ENCODE assay signal across 13 mouse cellular contexts in genomic region chr15:101132761-101133160, GRCm38 (mm10). TPM values are rescaled to one million over a fixed set of nuclear protein-coding genes. Genes with fewer than 3 reads are reported as not detected.
DNase-seq lines count a peak whose midpoint lies in the region; ATAC-seq and TF ChIP-seq lines count a peak whose summit lies in the region.
"Had no signal": no experiment of that assay in that cellular context is flagged by ENCODE, and none has a peak within 500 bp of the region (broad histone marks: within the 10 kb centered on the region; RNA-seq: fewer than 3 reads in every experiment).

No protein-coding gene starts in this region.

- H3K27me3 ChIP-seq in heart, embryonic 13.5 days (replicated peaks) = peaks cover 83% of the 10 kb centered on the region
- peaks cover 31% of the 10 kb centered on the region for H3K27me3 ChIP-seq in heart, embryonic 11.5 days (ENCODE audit: control insufficient read depth, insufficient read depth, low read length)
- peaks cover 39% of the 10 kb centered on the region for H3K27me3 ChIP-seq in embryonic facial prominence, embryonic 10.5 days (replicated peaks; ENCODE audit: low read depth, poor library complexity, severe bottlenecking)
- H3K27me3 ChIP-seq in limb, embryonic 13.5 days = peaks cover 39% of the 10 kb centered on the region

- no peak for TF ChIP-seq CTCF in layer of hippocampus, adult 2 months (conservative IDR thresholded peaks at IDR 0.05)

- peaks cover 57% of the 10 kb centered on the region for H3K4me1 ChIP-seq in heart, embryonic 13.5 days
- peaks cover 29% of the 10 kb centered on the region for H3K4me1 ChIP-seq in heart, embryonic 11.5 days (ENCODE audit: control insufficient read depth, insufficient read depth, low read length)
- peaks cover 73% of the 10 kb centered on the region for H3K4me1 ChIP-seq in embryonic facial prominence, embryonic 10.5 days
- peaks cover 49% of the 10 kb centered on the region for H3K4me1 ChIP-seq in limb, embryonic 13.5 days

- no peak overlapping the region for H3K4me3 ChIP-seq in heart, embryonic 13.5 days
- H3K4me3 ChIP-seq in heart, embryonic 11.5 days (ENCODE audit: low read depth, low read length) = no peak overlapping the region
- no peak overlapping the region for H3K4me3 ChIP-seq in layer of hippocampus, adult 2 months
- H3K4me3 ChIP-seq in embryonic facial prominence, embryonic 10.5 days = no peak overlapping the region
- no peak overlapping the region for H3K4me3 ChIP-seq in limb, embryonic 13.5 days
- H3K4me3 ChIP-seq: liver, embryonic 13.5 days; midbrain, embryonic 12.5 days had no signal

- H3K36me3 ChIP-seq in heart, embryonic 13.5 days = peaks cover 7% of the 10 kb centered on the region
- H3K36me3 ChIP-seq in heart, embryonic 11.5 days (ENCODE audit: control insufficient read depth, insufficient read depth, low read length) = no peaks in the 10 kb centered on the region
- peaks cover 8% of the 10 kb centered on the region for H3K36me3 ChIP-seq in embryonic facial prominence, embryonic 10.5 days (replicated peaks)
- 0 out of 2 replicates have a peak, but pooled peaks cover 3% of the 10 kb centered on the region for H3K36me3 ChIP-seq in limb, embryonic 13.5 days
- H3K36me3 ChIP-seq: liver, embryonic 13.5 days; midbrain, embryonic 12.5 days had no signal

- DNase-seq in layer of hippocampus, adult 2 months (ENCODE audit: low spot score in 2 of 2) = no peak
- DNase-seq in layer of hippocampus, postnatal 25 days (ENCODE audit: extremely low spot score in 1 of 2, low spot score in 1 of 2) = no peak
- DNase-seq in embryonic facial prominence, embryonic 10.5 days (ENCODE audit: low spot score) = no peak
- no peak for DNase-seq in right cerebral cortex, postnatal 10 days (ENCODE audit: low spot score in 2 of 2)
- DNase-seq: liver, embryonic 13.5 days; right cerebral cortex, postnatal 14 days had no signal

- no peak for ATAC-seq in heart, embryonic 13.5 days (ENCODE audit: extremely low read depth, insufficient number of reproducible peaks, low FRiP score, low TSS enrichment)
- no peak for ATAC-seq in heart, embryonic 11.5 days (replicated peaks; ENCODE audit: insufficient number of reproducible peaks, low FRiP score, low TSS enrichment)
- no peak for ATAC-seq in limb, embryonic 13.5 days (ENCODE audit: low FRiP score, low read depth)
- no peak for ATAC-seq in activated CD4-positive, CD25-positive, alpha-beta regulatory T cell, adult 4 months

- 63% methylated on average over 6 of the region's 6 CpGs for WGBS in heart, embryonic 13.5 days
- WGBS in heart, embryonic 11.5 days (ENCODE audit: insufficient replicate concordance) = 68% methylated on average over 6 of the region's 6 CpGs
- 72% methylated on average over 6 of the region's 6 CpGs for WGBS in embryonic facial prominence, embryonic 10.5 days
- WGBS in limb, embryonic 13.5 days = 76% methylated on average over 6 of the region's 6 CpGs

- H3K9ac ChIP-seq in heart, embryonic 13.5 days = no peak overlapping the region
- H3K9ac ChIP-seq in heart, embryonic 11.5 days (ENCODE audit: low read depth, low read length) = no peak overlapping the region
- no peak overlapping the region for H3K9ac ChIP-seq in limb, embryonic 13.5 days
- H3K9ac ChIP-seq: liver, embryonic 13.5 days; midbrain, embryonic 12.5 days had no signal

- no peaks in the 10 kb centered on the region for H3K9me3 ChIP-seq in heart, embryonic 13.5 days
- no peaks in the 10 kb centered on the region for H3K9me3 ChIP-seq in heart, embryonic 11.5 days (replicated peaks; ENCODE audit: control insufficient read depth, low read length)
- H3K9me3 ChIP-seq in embryonic facial prominence, embryonic 10.5 days = no peaks in the 10 kb centered on the region
- H3K9me3 ChIP-seq in limb, embryonic 13.5 days = no peaks in the 10 kb centered on the region
- H3K9me3 ChIP-seq: liver, embryonic 13.5 days; midbrain, embryonic 12.5 days had no signal

- H3K4me2 ChIP-seq in heart, embryonic 13.5 days = no peak overlapping the region
- no peak overlapping the region for H3K4me2 ChIP-seq in heart, embryonic 11.5 days
- no peak overlapping the region for H3K4me2 ChIP-seq in limb, embryonic 13.5 days (replicated peaks)
- H3K4me2 ChIP-seq: liver, embryonic 13.5 days; midbrain, embryonic 12.5 days had no signal

- H3K27ac ChIP-seq in heart, embryonic 13.5 days (replicated peaks) = peak overlapping the region; percentile 45; the same call in 1 of the 2 replicates
- no peak overlapping the region for H3K27ac ChIP-seq in heart, embryonic 11.5 days (ENCODE audit: low read depth, low read length)
- H3K27ac ChIP-seq in layer of hippocampus, adult 2 months = peak overlapping the region; percentile 67; the same call in 1 of the 2 replicates
- H3K27ac ChIP-seq in embryonic facial prominence, embryonic 10.5 days (replicated peaks) = peak overlapping the region; percentile 82
- H3K27ac ChIP-seq in limb, embryonic 13.5 days = peak overlapping the region; percentile 33; the same call in 1 of the 2 replicates
- H3K27ac ChIP-seq: liver, embryonic 13.5 days; midbrain, embryonic 12.5 days had no signal

RNA-seq across cellular contexts. Expression of gene Acvrl1, which starts 4.4 kb away (rescaled TPM):
- polyA plus RNA-seq in heart, embryonic 13.5 days (2015; fragmentation: Nextera tagmentation; extraction: Ambion mirVana) = 7.0 and 7.4 TPM in 2 replicates
- 1.5 and 2.0 TPM in 2 replicates for polyA plus RNA-seq in heart, embryonic 11.5 days (2014; fragmentation: Nextera tagmentation; extraction: Ambion mirVana)
- 10 to 100 TPM; 11.2 to 11.4 TPM for total RNA-seq in layer of hippocampus, adult 2 months (2021)
- 10 to 100 TPM in 1 of 2 experiments, 1 to 10 TPM in 1; 8.6 to 10.5 TPM for total RNA-seq in layer of hippocampus, postnatal 25 days (2021)
- polyA plus RNA-seq in embryonic facial prominence, embryonic 10.5 days (2016; fragmentation: Nextera tagmentation; extraction: Ambion mirVana) = 10.3 and 10.6 TPM in 2 replicates
- 9.6 TPM in 2 replicates for polyA plus RNA-seq in limb, embryonic 13.5 days (2015; fragmentation: Nextera tagmentation; extraction: Ambion mirVana)
- 1 to 10 TPM; 1.6 to 2.7 TPM for polyA plus RNA-seq in activated CD4-positive, CD25-positive, alpha-beta regulatory T cell, adult 4 months (2017; shearing (Covaris generic))

RNA-seq across cellular contexts. Expression of gene Ankrd33, which starts 17.2 kb away (rescaled TPM):
- polyA plus RNA-seq in heart, embryonic 13.5 days (2015; fragmentation: Nextera tagmentation; extraction: Ambion mirVana) = not detected in 2 replicates
- not detected in 2 replicates for polyA plus RNA-seq in heart, embryonic 11.5 days (2014; fragmentation: Nextera tagmentation; extraction: Ambion mirVana)
- total RNA-seq in layer of hippocampus, adult 2 months (2021) = not detected
- total RNA-seq in layer of hippocampus, postnatal 25 days (2021) = not detected
- polyA plus RNA-seq in embryonic facial prominence, embryonic 10.5 days (2016; fragmentation: Nextera tagmentation; extraction: Ambion mirVana) = 0.10 TPM in 1 of 2 replicates, not detected in the other
- not detected in 2 replicates for polyA plus RNA-seq in limb, embryonic 13.5 days (2015; fragmentation: Nextera tagmentation; extraction: Ambion mirVana)
- not detected for polyA plus RNA-seq in activated CD4-positive, CD25-positive, alpha-beta regulatory T cell, adult 4 months (2017; shearing (Covaris generic))
- polyA plus RNA-seq: C2C12; liver, embryonic 13.5 days; midbrain, embryonic 12.5 days; neural tube, embryonic 14.5 days had no signal

RNA-seq across cellular contexts. Expression of gene Acvr1b, which starts 41.1 kb away (rescaled TPM):
- 5.4 and 6.0 TPM in 2 replicates for polyA plus RNA-seq in heart, embryonic 13.5 days (2015; fragmentation: Nextera tagmentation; extraction: Ambion mirVana)
- polyA plus RNA-seq in heart, embryonic 11.5 days (2014; fragmentation: Nextera tagmentation; extraction: Ambion mirVana) = 8.0 and 8.9 TPM in 2 replicates
- 10 to 100 TPM; 85.1 to 87.8 TPM for total RNA-seq in layer of hippocampus, adult 2 months (2021)
- total RNA-seq in layer of hippocampus, postnatal 25 days (2021) = 10 to 100 TPM; 82.8 to 83.1 TPM
- polyA plus RNA-seq in embryonic facial prominence, embryonic 10.5 days (2016; fragmentation: Nextera tagmentation; extraction: Ambion mirVana) = 5.5 and 6.2 TPM in 2 replicates
- polyA plus RNA-seq in limb, embryonic 13.5 days (2015; fragmentation: Nextera tagmentation; extraction: Ambion mirVana) = 6.1 and 7.1 TPM in 2 replicates
- 1 to 10 TPM; 3.5 to 3.6 TPM for polyA plus RNA-seq in activated CD4-positive, CD25-positive, alpha-beta regulatory T cell, adult 4 months (2017; shearing (Covaris generic))

RNA-seq across cellular contexts. Expression of gene Fignl2, which starts 54.4 kb away (rescaled TPM):
- polyA plus RNA-seq in heart, embryonic 13.5 days (2015; fragmentation: Nextera tagmentation; extraction: Ambion mirVana) = 0.08 and 0.09 TPM in 2 replicates
- polyA plus RNA-seq in heart, embryonic 11.5 days (2014; fragmentation: Nextera tagmentation; extraction: Ambion mirVana) = 0.30 and 0.33 TPM in 2 replicates
- 1 to 10 TPM; 1.1 to 1.7 TPM for total RNA-seq in layer of hippocampus, adult 2 months (2021)
- 1 to 10 TPM; 1.5 TPM for total RNA-seq in layer of hippocampus, postnatal 25 days (2021)
- 1.2 and 1.7 TPM in 2 replicates for polyA plus RNA-seq in embryonic facial prominence, embryonic 10.5 days (2016; fragmentation: Nextera tagmentation; extraction: Ambion mirVana)
- polyA plus RNA-seq in limb, embryonic 13.5 days (2015; fragmentation: Nextera tagmentation; extraction: Ambion mirVana) = 0.20 and 0.26 TPM in 2 replicates
- polyA plus RNA-seq in activated CD4-positive, CD25-positive, alpha-beta regulatory T cell, adult 4 months (2017; shearing (Covaris generic)) = not detected
